Mouse (Mus musculus) stomach, postnatal 0 days (tissue): ENCODE measurements at regions not wholly inside any gene's neighbourhood (a gene's known extent, or its start where the extent isn't known, plus 50 kb on each side); places are given as distances from the start of the nearest gene placed in this dataset.

ENCODE experiments used
- ATAC-seq: fragments of 200-750 bp; cut with Nextera tagmentation; 2 replicates; pipeline ENCODE4 v1.8.0; 2017; ENCODE audit not compliant: low FRiP score, low TSS enrichment
- DNase-seq: peaks from one replicate; pipeline ENCODE4 v3.0.0-alpha.2; 2016; ENCODE audit warnings: low spot score
- H3K27ac ChIP-seq: fragments of 300-500 bp; sonication (generic); replicated peaks from 2 replicates; pipeline ENCODE4 v1.5.1; 2014; ENCODE audit warnings: mild to moderate bottlenecking, control low read depth
- H3K27me3 ChIP-seq: fragments of 300-500 bp; sonication (generic); 2 replicates; pipeline ENCODE4 v1.6.1; 2014; ENCODE audit warnings: low read length; ENCODE audit not compliant: control insufficient read depth, insufficient read depth
- H3K36me3 ChIP-seq: fragments of 300-500 bp; sonication (generic); 2 replicates; pipeline ENCODE4 v1.6.1; 2014; ENCODE audit warnings: low read length, mixed read lengths; ENCODE audit not compliant: control insufficient read depth, insufficient read depth
- H3K4me1 ChIP-seq: fragments of 300-500 bp; sonication (generic); replicated peaks from 2 replicates; pipeline ENCODE4 v1.6.1; 2014; ENCODE audit warnings: antibody characterized with exemption; ENCODE audit not compliant: control insufficient read depth, insufficient read depth
- H3K4me2 ChIP-seq: fragments of 300-500 bp; sonication (generic); replicated peaks from 2 replicates; pipeline ENCODE4 v1.6.1; 2014; ENCODE audit warnings: low read depth, mild to moderate bottlenecking, control low read depth, moderate library complexity
- H3K4me3 ChIP-seq: fragments of 300-500 bp; sonication (generic); 2 replicates; pipeline ENCODE4 v1.5.1; 2014; ENCODE audit warnings: low read depth, low read length, control low read depth
- H3K9ac ChIP-seq: fragments of 300-500 bp; sonication (generic); 2 replicates; pipeline ENCODE4 v1.6.1; 2014; ENCODE audit warnings: mild to moderate bottlenecking, low read length, control low read depth, mixed read lengths
- H3K9me3 ChIP-seq: fragments of 300-500 bp; sonication (generic); 2 replicates; pipeline ENCODE4 v1.6.1; 2016; ENCODE audit warnings: low read length; ENCODE audit not compliant: control insufficient read depth
- CTCF ChIP-seq: IDR thresholded peaks from 2 replicates; pipeline ENCODE4 v1.5.1; 2016; ENCODE audit warnings: antibody characterized with exemption, low read depth, mild to moderate bottlenecking, moderate library complexity
- EP300 ChIP-seq: optimal IDR thresholded peaks from 2 replicates; pipeline ENCODE3; 2016; ENCODE audit warnings: antibody characterized with exemption
- WGBS: fragments of 180-500 bp; shearing (Covaris S2); extraction: QIAGEN DNeasy Blood & Tissue Kit; methylation state at CpG from one replicate; pipeline ENCODE4 v1.1.7; 2014; 5-methylcytosine and 5-hydroxymethylcytosine counted together

DNA sequence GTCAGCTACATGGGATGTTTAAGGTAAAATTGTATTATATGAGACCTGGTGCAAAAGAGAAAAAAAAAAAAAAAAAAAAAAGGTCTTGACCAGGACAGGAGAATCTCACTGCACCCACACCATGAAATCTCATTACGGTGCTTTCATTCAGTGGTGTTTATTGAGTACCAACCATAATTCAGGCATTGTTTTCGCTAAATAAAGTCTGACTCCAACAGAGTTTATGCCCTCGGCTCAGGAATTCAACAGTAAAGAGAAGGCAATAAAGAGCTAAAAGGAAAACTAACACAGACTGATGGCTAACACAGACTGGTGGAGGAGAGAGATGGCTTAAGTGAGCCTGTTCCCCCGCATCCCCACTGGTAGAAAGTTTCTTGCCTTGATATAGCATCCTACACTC, 112.0 kb downstream of the Adamts15 start:
- Histone ChIP-seq H3K27me3 (no peaks in the 10 kb centered on the region), H3K9me3 (no peaks in the 10 kb centered on the region), H3K4me1 (0 out of 2 replicates have a peak, but pooled peaks cover 2% of the 10 kb centered on the region), H3K27ac (no peak overlapping the region), H3K36me3 (no peaks in the 10 kb centered on the region), H3K9ac (no peak overlapping the region), H3K4me2 (no peak overlapping the region), H3K4me3 (no peak overlapping the region)
- WGBS = 77% methylated on average over 4 of the region's 4 CpGs
- no peak for TF ChIP-seq CTCF
- no peak for TF ChIP-seq EP300
- DNase-seq (no peak), ATAC-seq (no peak)

DNA sequence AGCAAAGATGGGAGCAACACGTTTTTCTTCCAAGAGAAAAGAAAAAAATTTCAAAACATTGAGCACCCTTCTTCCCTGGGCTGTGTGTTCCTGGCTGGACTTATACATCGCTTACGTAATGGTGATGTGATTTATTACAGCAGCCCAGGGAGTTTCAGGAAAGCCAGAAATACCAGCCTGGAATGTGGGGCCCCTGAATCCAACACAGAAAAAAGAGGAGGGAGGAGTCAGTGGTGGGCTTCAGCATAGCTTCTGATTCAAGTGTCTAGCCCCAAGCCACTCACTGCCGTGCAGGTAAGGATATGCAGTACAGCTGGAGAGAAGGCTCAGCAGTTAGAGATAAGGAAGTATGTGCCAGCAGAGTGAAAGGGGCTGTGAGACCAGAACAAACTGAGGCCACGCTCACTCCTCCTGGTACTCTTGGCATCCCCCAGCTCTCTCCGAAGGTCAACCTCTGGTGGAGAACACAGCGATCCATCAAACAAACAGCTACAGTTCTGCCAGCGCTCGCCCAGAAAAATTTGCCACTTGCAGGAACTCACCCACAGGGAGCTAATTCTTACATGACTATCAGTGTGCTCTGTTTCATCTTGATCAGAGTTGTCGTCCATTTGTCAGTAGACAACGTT, 113.3 kb downstream of the Adamts15 start:
- 0 out of 2 replicates have a peak, but pooled peaks cover 2% of the 10 kb centered on the region for H3K4me1 ChIP-seq
- no peak overlapping the region for H3K27ac ChIP-seq
- H3K36me3 ChIP-seq = no peaks in the 10 kb centered on the region
- H3K27me3 ChIP-seq = no peaks in the 10 kb centered on the region
- H3K9me3 ChIP-seq = no peaks in the 10 kb centered on the region
- WGBS = 27% methylated on average over 11 of the region's 11 CpGs
- no peak overlapping the region for H3K4me3 ChIP-seq
- H3K9ac ChIP-seq = no peak overlapping the region
- TF ChIP-seq CTCF (no peak), EP300 (no peak)
- H3K4me2 ChIP-seq = no peak overlapping the region
- DNase-seq (no peak), ATAC-seq (peak; percentile 54; the same call in 1 of the 2 replicates)

DNA sequence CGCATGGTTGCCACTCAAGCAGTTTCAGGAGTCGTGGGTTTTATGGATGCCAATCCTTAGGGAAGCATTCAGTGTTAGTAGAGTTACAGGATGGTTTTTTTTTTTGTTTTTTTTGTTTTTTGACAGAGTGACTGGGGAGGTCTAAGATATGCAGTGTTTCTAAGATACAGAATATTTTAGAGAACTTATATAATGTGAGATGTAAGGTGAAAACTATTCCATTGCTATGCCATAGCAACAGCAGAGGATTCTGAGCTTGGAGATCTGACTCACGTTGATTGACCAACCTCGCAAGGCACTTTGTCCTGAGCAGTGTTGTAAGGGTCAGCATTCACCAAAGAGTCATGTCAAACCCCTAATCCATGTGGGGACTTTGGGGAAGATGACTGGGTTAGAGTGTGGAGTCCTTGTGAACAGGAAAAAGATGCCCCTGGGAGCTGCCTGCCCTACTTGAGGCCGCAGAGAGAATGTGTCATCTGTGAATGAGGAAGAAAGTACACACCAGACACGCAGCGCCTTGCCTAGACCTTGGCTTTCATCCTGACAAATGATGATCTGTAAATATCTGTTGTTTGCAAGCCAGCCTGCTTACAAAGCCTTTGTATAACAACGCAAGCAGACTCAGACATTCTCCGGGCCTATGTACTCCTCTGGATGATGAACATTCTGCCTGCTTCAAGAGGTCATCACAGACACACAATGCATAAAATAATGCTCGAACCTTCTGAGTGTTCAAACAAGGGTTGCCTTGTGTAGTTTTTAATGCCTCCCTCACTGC, 118.3 kb downstream of the Adamts15 start:
- H3K4me1 ChIP-seq = 0 out of 2 replicates have a peak, but pooled peaks cover 2% of the 10 kb centered on the region
- DNase-seq (no peak), ATAC-seq (no peak)
- H3K4me3 ChIP-seq = no peak overlapping the region
- H3K4me2 ChIP-seq = no peak overlapping the region
- no peaks in the 10 kb centered on the region for H3K27me3 ChIP-seq
- 51% methylated on average over 10 of the region's 10 CpGs for WGBS
- H3K36me3 ChIP-seq = no peaks in the 10 kb centered on the region
- no peak overlapping the region for H3K27ac ChIP-seq
- no peaks in the 10 kb centered on the region for H3K9me3 ChIP-seq
- no peak for TF ChIP-seq EP300
- no peak for TF ChIP-seq CTCF
- H3K9ac ChIP-seq = no peak overlapping the region

DNA sequence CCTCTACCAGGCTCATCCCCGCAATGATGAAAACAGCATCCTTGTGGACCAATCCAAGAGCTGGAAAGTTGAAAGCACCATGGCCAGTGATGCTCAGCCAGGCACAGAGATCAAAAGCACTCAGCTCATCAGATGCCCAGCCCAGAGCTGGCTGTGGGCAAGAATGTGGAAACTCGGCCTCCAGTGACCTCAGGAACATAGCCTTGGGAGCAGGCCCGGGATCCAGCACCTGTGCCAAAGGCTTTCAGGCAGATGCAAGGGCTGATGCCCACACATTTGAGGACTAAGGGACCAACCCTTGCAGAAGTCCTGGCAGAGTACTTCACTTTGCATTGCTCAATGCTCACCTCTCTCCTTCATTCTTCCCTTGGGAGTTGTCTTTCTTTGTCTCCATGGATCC, 119.4 kb downstream of the Adamts15 start:
- ATAC-seq = no peak
- TF ChIP-seq EP300 = no peak
- no peak for TF ChIP-seq CTCF

DNA sequence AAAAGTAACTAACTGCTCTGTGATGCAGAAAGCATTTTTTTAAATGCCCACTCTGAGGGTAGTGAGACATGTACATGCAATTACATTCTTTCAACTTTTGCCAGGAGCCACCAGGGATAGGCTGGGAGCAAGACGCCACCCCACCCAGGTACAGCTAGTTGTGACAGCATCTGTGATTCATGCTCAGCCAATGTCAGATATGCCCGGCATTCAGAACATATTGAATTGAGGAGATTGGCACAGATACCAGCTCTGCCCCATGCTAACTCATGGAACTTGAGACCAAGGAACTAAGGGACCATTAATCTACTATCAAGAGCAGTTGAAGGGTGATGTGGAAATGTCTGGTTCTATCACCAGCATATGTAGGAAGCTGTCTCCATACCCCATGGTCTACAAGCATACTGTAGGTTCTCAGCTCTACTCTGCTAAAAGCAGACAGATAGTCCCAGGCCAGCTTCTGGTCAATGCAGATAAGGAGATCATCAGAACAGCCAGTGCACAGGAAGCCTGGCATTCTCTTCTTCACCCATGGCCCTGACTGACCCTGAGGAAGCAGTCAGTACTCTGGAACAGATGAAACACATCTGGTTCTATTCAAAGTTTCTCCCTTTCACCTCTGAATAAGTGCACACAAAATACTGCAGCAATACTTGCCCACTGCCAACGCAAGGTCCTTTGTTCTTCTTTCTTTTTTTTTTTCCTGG, 127.4 kb downstream of the Adamts15 start:
- DNase-seq = no peak

More for the DNA sequence above, 119.4 kb downstream of the Adamts15 start:
- H3K4me3 ChIP-seq = no peak overlapping the region
- H3K4me1 ChIP-seq = no peaks in the 10 kb centered on the region
- no peak overlapping the region for H3K9ac ChIP-seq
- no peaks in the 10 kb centered on the region for H3K27me3 ChIP-seq
- no peak overlapping the region for H3K27ac ChIP-seq
- H3K4me2 ChIP-seq = no peak overlapping the region
- DNase-seq = no peak
- no peaks in the 10 kb centered on the region for H3K36me3 ChIP-seq
- no peaks in the 10 kb centered on the region for H3K9me3 ChIP-seq
- WGBS = 72% methylated on average over 3 of the region's 3 CpGs

More for the DNA sequence above, 127.4 kb downstream of the Adamts15 start:
- no peak overlapping the region for H3K4me2 ChIP-seq
- H3K4me1 ChIP-seq = no peaks in the 10 kb centered on the region
- no peak for ATAC-seq
- H3K36me3 ChIP-seq = no peaks in the 10 kb centered on the region
- TF ChIP-seq EP300 (no peak), CTCF (no peak)
- H3K27me3 ChIP-seq = no peaks in the 10 kb centered on the region
- no peak overlapping the region for H3K27ac ChIP-seq
- H3K4me3 ChIP-seq = no peak overlapping the region
- H3K9ac ChIP-seq = no peak overlapping the region
- 71% methylated on average over 3 of the region's 3 CpGs for WGBS
- no peaks in the 10 kb centered on the region for H3K9me3 ChIP-seq
